Mouse (Mus musculus) urinary bladder, adult 18-20 months (tissue): ENCODE measurements around the gene Zfp423.

ENCODE experiments used
- DNase-seq, 2 experiments: peaks; one replicate each; pipeline ENCODE4 v3.0.0; 2022; ENCODE audit warnings: low spot score in 2 of 2, mixed read lengths in 2 of 2

The Zfp423 gene

GRCm38 (mm10) chr8:87619118-87619517, 340.3 kb downstream of the Zfp423 start:
- DNase-seq = no peak

- no peak for DNase-seq
Measured at GRCm38 (mm10) chr8:87613701-87614100, 345.7 kb downstream of the Zfp423 start.
